Mouse (Mus musculus): ENCODE measurements around the gene Def6.

- TF ChIP-seq CTCF (IDR thresholded peaks at IDR 0.05; ENCODE audit: extremely low read depth, insufficient read depth, insufficient read length, insufficient replicate concordance) (no peak), POLR2A (IDR thresholded peaks at IDR 0.05; ENCODE audit: low read depth, low read length) (no peak)
Observed at GRCm38 (mm10) chr17:28212391-28212790, 4.8 kb downstream of the Def6 start.
